Mouse (Mus musculus): Measurements from ENCODE around the gene Adipor2. TPM values are rescaled to one million over a fixed set of nuclear protein-coding genes. Genes with fewer than 3 reads are reported as not detected.

Adipor2 gene
- polyA plus RNA-seq, 1 experiment from 2014 or later: 127 TPM

DNA sequence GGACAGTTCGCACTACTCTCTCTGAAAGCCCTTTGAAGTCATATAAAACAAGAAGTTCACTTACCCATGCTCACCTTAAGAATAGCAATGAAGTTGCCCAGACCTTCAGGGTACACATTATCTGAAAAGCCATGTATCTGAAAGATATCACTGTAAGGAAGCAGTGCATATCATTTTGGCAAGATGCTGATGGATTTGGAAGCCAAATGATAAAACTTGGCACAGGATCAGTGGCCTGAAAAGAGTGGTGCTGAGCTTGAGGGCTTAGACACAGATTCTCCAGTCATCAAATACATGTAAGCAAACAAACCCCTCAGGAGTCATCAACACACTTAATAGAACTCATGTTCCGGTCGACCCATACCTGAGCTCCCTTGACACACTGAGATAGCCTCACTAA, 16.9 kb downstream of the Adipor2 start:
- no peak overlapping the region for H3K4me2 ChIP-seq (ENCODE audit: low read depth, low read length)
- H3K36me3 ChIP-seq (ENCODE audit: control insufficient read depth, insufficient read depth, low read length): no peaks in the 10 kb centered on the region
- peaks cover 17% of the 10 kb centered on the region for H3K4me1 ChIP-seq (ENCODE audit: control insufficient read depth, insufficient read depth, low read length)
- no peaks in the 10 kb centered on the region for H3K9me3 ChIP-seq (ENCODE audit: control insufficient read depth, low read length)
- WGBS: 95% methylated on average over 3 of the region's 3 CpGs
- no peak overlapping the region for H3K4me3 ChIP-seq (ENCODE audit: low read length)
- ATAC-seq: no peak
- no peak overlapping the region for H3K9ac ChIP-seq (ENCODE audit: low read depth, low read length)
- H3K27me3 ChIP-seq (replicated peaks; ENCODE audit: control insufficient read depth, insufficient read depth, low read length): no peaks in the 10 kb centered on the region
- H3K27ac ChIP-seq (ENCODE audit: low read length): no peak overlapping the region

GRCm38 (mm10) chr6:119399371-119399770, 18.1 kb downstream of the Adipor2 start:
- Histone ChIP-seq H3K9me3 (ENCODE audit: control insufficient read depth, low read length) (no peaks in the 10 kb centered on the region), H3K4me2 (ENCODE audit: low read depth, low read length) (no peak overlapping the region), H3K27ac (ENCODE audit: low read length) (no peak overlapping the region), H3K4me3 (ENCODE audit: low read length) (no peak overlapping the region), H3K9ac (ENCODE audit: low read depth, low read length) (no peak overlapping the region), H3K27me3 (replicated peaks; ENCODE audit: control insufficient read depth, insufficient read depth, low read length) (no peaks in the 10 kb centered on the region), H3K4me1 (ENCODE audit: control insufficient read depth, insufficient read depth, low read length) (peaks cover 18% of the 10 kb centered on the region), H3K36me3 (ENCODE audit: control insufficient read depth, insufficient read depth, low read length) (no peaks in the 10 kb centered on the region)
- 86% methylated on average over 3 of the region's 3 CpGs for WGBS
- ATAC-seq: no peak

- H3K9me3 ChIP-seq (ENCODE audit: control insufficient read depth, low read length): no peaks in the 10 kb centered on the region
- no peak overlapping the region for H3K9ac ChIP-seq (ENCODE audit: low read depth, low read length)
- WGBS: 39% methylated on average over 5 of the region's 5 CpGs
- ATAC-seq: peak; percentile 82
- H3K4me1 ChIP-seq (ENCODE audit: control insufficient read depth, insufficient read depth, low read length): peaks cover 13% of the 10 kb centered on the region; the same call in 1 of the 2 replicates
- peak overlapping the region; percentile 23 for H3K27ac ChIP-seq (ENCODE audit: low read length)
- H3K27me3 ChIP-seq (replicated peaks; ENCODE audit: control insufficient read depth, insufficient read depth, low read length): no peaks in the 10 kb centered on the region
- no peaks in the 10 kb centered on the region for H3K36me3 ChIP-seq (ENCODE audit: control insufficient read depth, insufficient read depth, low read length)
- no peak overlapping the region for H3K4me3 ChIP-seq (ENCODE audit: low read length)
- H3K4me2 ChIP-seq (ENCODE audit: low read depth, low read length): no peak overlapping the region
Measured at GRCm38 (mm10) chr6:119396309-119396634, 21.2 kb downstream of the Adipor2 start.

- H3K9ac ChIP-seq (ENCODE audit: low read depth, low read length): no peak overlapping the region
- no peaks in the 10 kb centered on the region for H3K9me3 ChIP-seq (ENCODE audit: control insufficient read depth, low read length)
- 59% methylated on average over 14 of the region's 14 CpGs for WGBS
- ATAC-seq: peak; percentile 63
- peak overlapping the region; percentile 66 for H3K27ac ChIP-seq (ENCODE audit: low read length)
- H3K36me3 ChIP-seq (ENCODE audit: control insufficient read depth, insufficient read depth, low read length): no peaks in the 10 kb centered on the region
- H3K27me3 ChIP-seq (replicated peaks; ENCODE audit: control insufficient read depth, insufficient read depth, low read length): no peaks in the 10 kb centered on the region
- H3K4me3 ChIP-seq (ENCODE audit: low read length): no peak overlapping the region
- H3K4me1 ChIP-seq (ENCODE audit: control insufficient read depth, insufficient read depth, low read length): peaks cover 13% of the 10 kb centered on the region; the same call in 1 of the 2 replicates
- H3K4me2 ChIP-seq (ENCODE audit: low read depth, low read length): no peak overlapping the region
Measured at GRCm38 (mm10) chr6:119395421-119396308, 21.8 kb downstream of the Adipor2 start.

GRCm38 (mm10) chr6:119392836-119393235, 24.7 kb downstream of the Adipor2 start:
- no peak for ATAC-seq
- no peaks in the 10 kb centered on the region for H3K27me3 ChIP-seq (replicated peaks; ENCODE audit: control insufficient read depth, insufficient read depth, low read length)
- no peaks in the 10 kb centered on the region for H3K9me3 ChIP-seq (ENCODE audit: control insufficient read depth, low read length)
- WGBS: 60% methylated on average over 9 of the region's 9 CpGs
- H3K4me2 ChIP-seq (ENCODE audit: low read depth, low read length): no peak overlapping the region
- H3K36me3 ChIP-seq (ENCODE audit: control insufficient read depth, insufficient read depth, low read length): no peaks in the 10 kb centered on the region
- no peak overlapping the region for H3K9ac ChIP-seq (ENCODE audit: low read depth, low read length)
- H3K4me3 ChIP-seq (ENCODE audit: low read length): no peak overlapping the region
- H3K27ac ChIP-seq (ENCODE audit: low read length): no peak overlapping the region
- peaks cover 13% of the 10 kb centered on the region; the same call in 1 of the 2 replicates for H3K4me1 ChIP-seq (ENCODE audit: control insufficient read depth, insufficient read depth, low read length)

- H3K9me3 ChIP-seq (ENCODE audit: control insufficient read depth, low read length): no peaks in the 10 kb centered on the region
- H3K27ac ChIP-seq (ENCODE audit: low read length): no peak overlapping the region
- 0 out of 2 replicates have a peak, but pooled peaks cover 8% of the 10 kb centered on the region for H3K4me1 ChIP-seq (ENCODE audit: control insufficient read depth, insufficient read depth, low read length)
- H3K4me2 ChIP-seq (ENCODE audit: low read depth, low read length): no peak overlapping the region
- 92% methylated on average over 4 of the region's 4 CpGs for WGBS
- ATAC-seq: no peak
- H3K36me3 ChIP-seq (ENCODE audit: control insufficient read depth, insufficient read depth, low read length): no peaks in the 10 kb centered on the region
- no peak overlapping the region for H3K4me3 ChIP-seq (ENCODE audit: low read length)
- H3K27me3 ChIP-seq (replicated peaks; ENCODE audit: control insufficient read depth, insufficient read depth, low read length): no peaks in the 10 kb centered on the region
- no peak overlapping the region for H3K9ac ChIP-seq (ENCODE audit: low read depth, low read length)
Measured at GRCm38 (mm10) chr6:119390728-119391127, 26.8 kb downstream of the Adipor2 start.

DNA sequence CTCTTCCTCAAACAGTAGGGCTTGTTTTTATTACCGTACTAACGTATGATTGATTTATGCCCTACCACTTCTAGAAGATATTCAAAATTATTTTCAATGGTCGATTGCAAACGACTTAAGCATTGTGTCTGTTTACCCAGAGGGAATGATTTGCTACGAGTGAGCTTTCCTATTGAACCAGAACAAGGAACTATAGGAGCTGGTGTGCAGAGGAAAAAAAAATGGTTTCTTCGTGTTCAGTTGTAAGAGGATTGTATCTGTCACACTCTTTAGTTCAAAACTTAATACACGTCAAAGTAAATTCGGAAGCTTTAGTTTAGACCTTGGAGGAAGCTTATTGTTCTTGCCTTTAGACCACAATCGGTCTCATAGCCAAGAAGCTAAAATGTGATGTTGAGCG, 28.4 kb downstream of the Adipor2 start:
- Histone ChIP-seq H3K27ac (ENCODE audit: low read length) (peak overlapping the region; percentile 93), H3K4me3 (ENCODE audit: low read length) (peak overlapping the region; percentile 83), H3K9ac (ENCODE audit: low read depth, low read length) (peak overlapping the region; percentile 95), H3K27me3 (replicated peaks; ENCODE audit: control insufficient read depth, insufficient read depth, low read length) (no peaks in the 10 kb centered on the region), H3K9me3 (ENCODE audit: control insufficient read depth, low read length) (no peaks in the 10 kb centered on the region), H3K4me2 (ENCODE audit: low read depth, low read length) (peak overlapping the region; percentile 54), H3K36me3 (ENCODE audit: control insufficient read depth, insufficient read depth, low read length) (no peaks in the 10 kb centered on the region), H3K4me1 (ENCODE audit: control insufficient read depth, insufficient read depth, low read length) (peaks cover 5% of the 10 kb centered on the region; the same call in 1 of the 2 replicates)
- 17% methylated on average over 10 of the region's 10 CpGs for WGBS
- peak; percentile 22 for ATAC-seq

DNA sequence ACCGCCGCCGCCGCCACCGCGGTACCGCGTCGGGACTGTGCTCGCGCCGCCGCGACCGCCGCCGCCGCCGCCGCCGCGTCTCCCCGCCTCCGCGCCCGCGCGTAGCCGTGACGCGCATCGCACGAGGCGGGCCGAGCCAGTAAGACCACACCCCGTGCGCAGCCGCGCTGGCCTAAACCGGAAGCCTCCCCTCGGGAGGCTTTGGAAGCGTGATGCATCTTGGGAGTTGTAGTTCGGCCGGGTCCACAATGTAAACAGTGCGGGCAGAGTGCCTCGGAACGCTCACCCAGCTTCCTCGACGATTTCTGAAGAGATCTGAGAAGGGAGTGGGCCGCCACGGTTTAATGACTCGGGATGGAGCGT, 28.9 kb downstream of the Adipor2 start:
- H3K27ac ChIP-seq (ENCODE audit: low read length): peak overlapping the region; percentile 93
- H3K9ac ChIP-seq (ENCODE audit: low read depth, low read length): peak overlapping the region; percentile 95
- H3K4me2 ChIP-seq (ENCODE audit: low read depth, low read length): peak overlapping the region; percentile 57
- H3K9me3 ChIP-seq (ENCODE audit: control insufficient read depth, low read length): no peaks in the 10 kb centered on the region
- peak overlapping the region; percentile 83 for H3K4me3 ChIP-seq (ENCODE audit: low read length)
- 0% methylated on average over 38 of the region's 53 CpGs for WGBS
- no peaks in the 10 kb centered on the region for H3K27me3 ChIP-seq (replicated peaks; ENCODE audit: control insufficient read depth, insufficient read depth, low read length)
- H3K4me1 ChIP-seq (ENCODE audit: control insufficient read depth, insufficient read depth, low read length): peaks cover 5% of the 10 kb centered on the region; the same call in 1 of the 2 replicates
- no peaks in the 10 kb centered on the region for H3K36me3 ChIP-seq (ENCODE audit: control insufficient read depth, insufficient read depth, low read length)
- ATAC-seq: peak; percentile 97

GRCm38 (mm10) chr6:119387801-119388649, 29.5 kb downstream of the Adipor2 start:
- peak; percentile 81 for ATAC-seq
- Histone ChIP-seq H3K4me3 (ENCODE audit: low read length) (peak overlapping the region; percentile 83), H3K27me3 (replicated peaks; ENCODE audit: control insufficient read depth, insufficient read depth, low read length) (no peaks in the 10 kb centered on the region), H3K4me2 (ENCODE audit: low read depth, low read length) (peak overlapping the region; percentile 57), H3K36me3 (ENCODE audit: control insufficient read depth, insufficient read depth, low read length) (no peaks in the 10 kb centered on the region), H3K27ac (ENCODE audit: low read length) (peak overlapping the region; percentile 93), H3K4me1 (ENCODE audit: control insufficient read depth, insufficient read depth, low read length) (peaks cover 5% of the 10 kb centered on the region; the same call in 1 of the 2 replicates), H3K9me3 (ENCODE audit: control insufficient read depth, low read length) (no peaks in the 10 kb centered on the region), H3K9ac (ENCODE audit: low read depth, low read length) (peak overlapping the region; percentile 95)
- under 1% methylated on average over 46 of the region's 76 CpGs for WGBS
